10 mouse cellular contexts compared by ENCODE assay signal in the genomic region with DNA sequence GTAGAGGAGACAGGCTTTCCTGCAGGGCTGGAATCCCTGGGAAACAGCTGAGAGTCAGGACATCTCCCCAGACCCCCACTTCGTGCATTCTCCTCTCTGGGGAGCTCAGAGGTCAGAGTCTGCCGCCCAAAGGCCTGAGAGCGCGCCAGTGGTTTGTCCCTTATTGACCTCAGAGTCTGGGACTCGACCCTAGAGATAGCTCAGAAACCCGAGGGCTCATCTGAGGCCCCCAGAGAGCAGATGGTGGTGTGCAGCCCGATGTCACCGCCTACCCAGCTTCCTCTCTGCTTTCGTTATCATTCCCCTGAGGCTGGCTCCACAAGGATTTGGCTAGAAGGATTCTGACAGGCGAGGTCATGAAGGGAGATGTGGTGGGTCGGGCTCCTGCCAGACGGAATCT. TPM values are rescaled to one million over a fixed set of nuclear protein-coding genes. Genes with fewer than 3 reads are reported as not detected.
DNase-seq lines count a peak whose midpoint lies in the region; ATAC-seq and TF ChIP-seq lines count a peak whose summit lies in the region.
"Had no signal": no experiment of that assay in that cellular context is flagged by ENCODE, and none has a peak within 500 bp of the region (broad histone marks: within the 10 kb centered on the region; RNA-seq: fewer than 3 reads in every experiment).

No protein-coding gene starts in this region.

- 44% methylated on average over 12 of the region's 12 CpGs for WGBS in kidney, embryonic 14.5 days
- 71% methylated on average over 12 of the region's 12 CpGs for WGBS in forebrain, embryonic 11.5 days

- H3K79me2 ChIP-seq in MEL (ENCODE audit: control insufficient read depth, insufficient read depth, low read length, poor library complexity): no peaks in the 10 kb centered on the region

- no peak overlapping the region for H3K27ac ChIP-seq in kidney, embryonic 14.5 days (ENCODE audit: low read depth, low read length)
- no peak overlapping the region for H3K27ac ChIP-seq in MEL (ENCODE audit: control insufficient read depth, low read depth, low read length)
- H3K27ac ChIP-seq in forebrain, embryonic 11.5 days (ENCODE audit: low read depth, low read length): no peak overlapping the region
- H3K27ac ChIP-seq: limb, embryonic 15.5 days; stomach, embryonic 15.5 days had no signal

- TF ChIP-seq POLR2A in MEL (IDR thresholded peaks at IDR 0.05; ENCODE audit: control insufficient read depth in 1 of 2, insufficient read depth in 1 of 2, low read depth in 1 of 2, low read length in 2 of 2, poor library complexity in 1 of 2): no peak

- TF ChIP-seq EP300 in MEL (IDR thresholded peaks at IDR 0.05; ENCODE audit: low read depth in 1 of 2, low read length in 2 of 2): no peak

- no peak for TF ChIP-seq RAD21 in MEL (IDR thresholded peaks at IDR 0.05; ENCODE audit: low read depth, low read length)

- peaks cover 7% of the 10 kb centered on the region for H3K27me3 ChIP-seq in kidney, embryonic 14.5 days (ENCODE audit: control insufficient read depth, insufficient read depth, low read length)
- H3K27me3 ChIP-seq in MEL (ENCODE audit: control insufficient read depth in 1 of 2, insufficient read depth in 2 of 2, low read length in 2 of 2): no peaks in the 10 kb centered on the region
- no peaks in the 10 kb centered on the region for H3K27me3 ChIP-seq in forebrain, embryonic 11.5 days (ENCODE audit: control insufficient read depth, insufficient read depth, low read length)

- H3K4me2 ChIP-seq in kidney, embryonic 14.5 days (replicated peaks; ENCODE audit: low read depth, low read length): no peak overlapping the region
- no peak overlapping the region for H3K4me2 ChIP-seq in forebrain, embryonic 11.5 days (ENCODE audit: low read depth, low read length, severe bottlenecking)
- H3K4me2 ChIP-seq: limb, embryonic 15.5 days; midbrain, embryonic 11.5 days; stomach, embryonic 15.5 days had no signal

- H3K9ac ChIP-seq in kidney, embryonic 14.5 days (ENCODE audit: low read depth, low read length): no peak overlapping the region
- peak overlapping the region; percentile 23 for H3K9ac ChIP-seq in MEL (ENCODE audit: control insufficient read depth, low read depth, low read length, poor library complexity, severe bottlenecking)
- no peak overlapping the region for H3K9ac ChIP-seq in forebrain, embryonic 11.5 days (ENCODE audit: low read length)
- H3K9ac ChIP-seq: limb, embryonic 15.5 days; stomach, embryonic 15.5 days had no signal

- TF ChIP-seq CTCF in MEL (IDR thresholded peaks at IDR 0.05 in 2 of 3, conservative IDR thresholded peaks at IDR 0.05 in 1 of 3; ENCODE audit: control insufficient read depth in 1 of 3, insufficient read depth in 1 of 3, low read depth in 2 of 3, low read length in 3 of 3, poor library complexity in 1 of 3, severe bottlenecking in 1 of 3): no peak

- DNase-seq in kidney, adult 11 months: peak; percentile 22
- peak; percentile 24 for DNase-seq in MEL (ENCODE audit: low read depth, low spot score)
- peak; percentile 61 for DNase-seq in kidney, postnatal 10 days
- DNase-seq in lung, postnatal 10 days: peak; percentile 61
- DNase-seq in forebrain, embryonic 11.5 days (ENCODE audit: low spot score): no peak
- DNase-seq in right cerebral cortex, postnatal 14 days: no peak

- no peak for ATAC-seq in kidney, embryonic 14.5 days (ENCODE audit: low FRiP score, low TSS enrichment)
- ATAC-seq in forebrain, embryonic 11.5 days (replicated peaks; ENCODE audit: low FRiP score): no peak

- no peaks in the 10 kb centered on the region for H3K9me3 ChIP-seq in kidney, embryonic 14.5 days (ENCODE audit: control insufficient read depth, low read length)
- H3K9me3 ChIP-seq in MEL (replicated peaks; ENCODE audit: insufficient read depth, low read length): no peaks in the 10 kb centered on the region
- no peaks in the 10 kb centered on the region for H3K9me3 ChIP-seq in forebrain, embryonic 11.5 days (ENCODE audit: control insufficient read depth, low read length)
- H3K9me3 ChIP-seq: limb, embryonic 15.5 days; stomach, embryonic 15.5 days had no signal

- H3K4me3 ChIP-seq in kidney, embryonic 14.5 days (ENCODE audit: low read length): no peak overlapping the region
- peak overlapping the region; percentile 25 to 33 for H3K4me3 ChIP-seq in MEL (ENCODE audit: control insufficient read depth in 1 of 2, insufficient read depth in 1 of 2, low read depth in 2 of 2, low read length in 2 of 2)
- no peak overlapping the region for H3K4me3 ChIP-seq in forebrain, embryonic 11.5 days (ENCODE audit: low read depth, low read length)
- H3K4me3 ChIP-seq: limb, embryonic 15.5 days; stomach, embryonic 15.5 days had no signal

- H3K36me3 ChIP-seq in kidney, embryonic 14.5 days (ENCODE audit: control insufficient read depth, insufficient read depth, low read length): no peaks in the 10 kb centered on the region
- H3K36me3 ChIP-seq in MEL (ENCODE audit: control insufficient read depth in 1 of 2, insufficient read depth in 2 of 2, low read length in 2 of 2): no peaks in the 10 kb centered on the region
- no peaks in the 10 kb centered on the region for H3K36me3 ChIP-seq in forebrain, embryonic 11.5 days (ENCODE audit: control insufficient read depth, insufficient read depth, low read length)
- H3K36me3 ChIP-seq: limb, embryonic 15.5 days; stomach, embryonic 15.5 days had no signal

- H3K4me1 ChIP-seq in kidney, embryonic 14.5 days (ENCODE audit: control insufficient read depth, insufficient read depth, low read length): no peaks in the 10 kb centered on the region
- H3K4me1 ChIP-seq in MEL (ENCODE audit: control insufficient read depth in 1 of 2, insufficient read depth in 2 of 2, low read length in 2 of 2): peaks cover 0 to 4% of the 10 kb centered on the region in 2 experiments; a peak in 2 of 4 replicates
- no peaks in the 10 kb centered on the region for H3K4me1 ChIP-seq in forebrain, embryonic 11.5 days (replicated peaks; ENCODE audit: control insufficient read depth, insufficient read depth, low read length)
- H3K4me1 ChIP-seq: stomach, embryonic 15.5 days had no signal

TF ChIP-seq in MEL, 35 proteins besides CTCF, POLR2A, EP300 and RAD21:
- no peak for TF ChIP-seq TCF12 (IDR thresholded peaks at IDR 0.05; ENCODE audit: low read depth, low read length)
- 0 out of 2 replicates have a peak, but pooled peaks have one; percentile 10 for TF ChIP-seq TAL1 (IDR thresholded peaks at IDR 0.05; ENCODE audit: low read length)
TF ChIP-seq in MEL: peak in this region for 1.

RNA-seq across cellular contexts. Expression of a gene that starts 12.8 kb away (rescaled TPM):
- 17.9 and 20.9 TPM in 2 replicates for polyA plus RNA-seq in kidney, embryonic 14.5 days (2014; fragmentation: Nextera tagmentation; extraction: Ambion mirVana)
- 57.1 and 66.3 TPM in 2 replicates for total RNA-seq in MEL (2012; rRNA removed)
- 10 to 100 TPM in 1 of 2 experiments, not detected in 1; 74.3 TPM for polyA plus RNA-seq in MEL (2012; ENCODE audit: insufficient read depth in 1 of 2, insufficient read length in 2 of 2, low read depth in 1 of 2, low replicate concordance in 2 of 2, missing spikeins in 1 of 2)
- 24.6 and 28.2 TPM in 2 replicates for polyA plus RNA-seq in forebrain, embryonic 11.5 days (2014; fragmentation: Nextera tagmentation; extraction: Ambion mirVana)

Comparison
In these comparisons a context has a peak if more than half of its experiments do, and no peak if none do; other contexts are left out.
1. DNase-seq: peak in kidney, adult 11 months (single experiment), MEL (single experiment), kidney, postnatal 10 days (single experiment) and lung, postnatal 10 days (single experiment); none in forebrain, embryonic 11.5 days (single experiment) and right cerebral cortex, postnatal 14 days (single experiment).
2. H3K4me3 ChIP-seq: peak in MEL (2 of 2); none in kidney, embryonic 14.5 days (single experiment) and forebrain, embryonic 11.5 days (single experiment).